Mouse (Mus musculus) small intestine, adult 2 months (tissue): ENCODE results near the gene Nppc. TPM values are rescaled to one million over a fixed set of nuclear protein-coding genes. Genes with fewer than 3 reads are reported as not detected.

Experiments used
- H3K27ac ChIP-seq: fragments of 200-500 bp; 2 replicates; pipeline ENCODE4 v1.5.1; 2012; ENCODE audit warnings: low read depth, low read length, control low read depth, inconsistent platforms; ENCODE audit not compliant: insufficient read depth
- H3K27me3 ChIP-seq: fragments of 200-500 bp; 2 replicates; pipeline ENCODE4 v1.6.1; 2012; ENCODE audit warnings: mild to moderate bottlenecking, moderate library complexity, low read length, inconsistent platforms; ENCODE audit not compliant: control insufficient read depth, insufficient read depth
- H3K36me3 ChIP-seq: fragments of 200-500 bp; 2 replicates; pipeline ENCODE4 v1.6.1; 2012; ENCODE audit warnings: mild to moderate bottlenecking, low read length, control low read depth, inconsistent platforms; ENCODE audit not compliant: control insufficient read depth, insufficient read depth
- H3K4me1 ChIP-seq: fragments of 200-500 bp; 2 replicates; pipeline ENCODE4 v1.6.1; 2012; ENCODE audit warnings: low read length, inconsistent platforms, mixed read lengths; ENCODE audit not compliant: control insufficient read depth, insufficient read depth, insufficient read length
- H3K4me3 ChIP-seq: fragments of 200-500 bp; 2 replicates; pipeline ENCODE4 v1.5.1; 2012; ENCODE audit warnings: low read depth, mild to moderate bottlenecking, control low read depth, inconsistent platforms, low read length, moderate library complexity
- CTCF ChIP-seq: fragments of 200-500 bp; IDR thresholded peaks from 2 replicates; pipeline ENCODE4 v1.5.1; 2012; ENCODE audit warnings: low read depth, mild to moderate bottlenecking, control low read depth, inconsistent platforms, low read length, moderate library complexity, mixed read lengths; ENCODE audit not compliant: insufficient replicate concordance, insufficient read length; ENCODE audit errors: extremely low read depth
- POLR2A ChIP-seq: fragments of 200-500 bp; IDR thresholded peaks from 2 replicates; pipeline ENCODE4 v1.6.1; 2012; ENCODE audit warnings: low read depth, mild to moderate bottlenecking, control low read depth, inconsistent platforms, low read length, moderate library complexity
- WGBS: fragments of 180-500 bp; shearing (Covaris S2); methylation state at CpG from one replicate; pipeline ENCODE4 v1.1.7; 2018; 5-methylcytosine and 5-hydroxymethylcytosine counted together
- polyA plus RNA-seq: library from polyadenylated mRNA; depleted of rRNA; stranded (reverse); fragments of >200 nt; gene quantifications from 2 replicates; pipeline ENCODE4 v1.2.3, GENCODE M21; 2012; rRNA removed

Nppc gene
- 0.18 TPM in 1 of 2 replicates, not detected in the other for polyA plus RNA-seq

- Histone ChIP-seq H3K27ac (no peak within 1 kb of the TSS), H3K4me1 (peaks cover 8% of the 10 kb centered on the region), H3K36me3 (no peaks in the 10 kb centered on the region), H3K4me3 (peak within 1 kb of the TSS; percentile 62), H3K27me3 (peaks cover 17% of the 10 kb centered on the region)
- TF ChIP-seq CTCF (no peak), POLR2A (no peak)
- WGBS = 4% methylated on average over 58 of the region's 59 CpGs
Measured at GRCm38 (mm10) chr1:86670279-86671038, at the start of gene Nppc. Gene Nppc (minus strand): TSS chr1:86670571.

- Histone ChIP-seq H3K27ac (no peak overlapping the region), H3K27me3 (no peaks in the 10 kb centered on the region), H3K36me3 (no peaks in the 10 kb centered on the region), H3K4me3 (no peak overlapping the region), H3K4me1 (0 out of 2 replicates have a peak, but pooled peaks cover 1% of the 10 kb centered on the region)
- TF ChIP-seq POLR2A (no peak), CTCF (no peak)
- WGBS = 74% methylated on average over 4 of the region's 4 CpGs
Measured at GRCm38 (mm10) chr1:86719391-86719790, 49.0 kb upstream of the Nppc start.

- Histone ChIP-seq H3K4me1 (peaks cover 4% of the 10 kb centered on the region; the same call in 1 of the 2 replicates), H3K4me3 (no peak overlapping the region), H3K27ac (no peak overlapping the region), H3K27me3 (no peaks in the 10 kb centered on the region), H3K36me3 (no peaks in the 10 kb centered on the region)
- TF ChIP-seq CTCF = no peak
- TF ChIP-seq POLR2A = no peak
- 86% methylated on average over 1 of the region's 1 CpGs for WGBS
Measured at GRCm38 (mm10) chr1:86718190-86718589, 47.8 kb upstream of the Nppc start.

GRCm38 (mm10) chr1:86713054-86713453, 42.7 kb upstream of the Nppc start:
- no peak overlapping the region for H3K4me3 ChIP-seq
- peak overlapping the region; percentile 54 for H3K27ac ChIP-seq
- no peak for TF ChIP-seq CTCF
- TF ChIP-seq POLR2A = no peak

GRCm38 (mm10) chr1:86712045-86712444, 41.7 kb upstream of the Nppc start:
- peaks cover 9% of the 10 kb centered on the region; the same call in 1 of the 2 replicates for H3K4me1 ChIP-seq
- no peak overlapping the region for H3K27ac ChIP-seq
- no peak overlapping the region for H3K4me3 ChIP-seq
- H3K27me3 ChIP-seq = no peaks in the 10 kb centered on the region
- no peaks in the 10 kb centered on the region for H3K36me3 ChIP-seq
- WGBS = 89% methylated on average over 2 of the region's 2 CpGs
- TF ChIP-seq CTCF (no peak), POLR2A (no peak)

More at GRCm38 (mm10) chr1:86713054-86713453, 42.7 kb upstream of the Nppc start:
- Histone ChIP-seq H3K36me3 (no peaks in the 10 kb centered on the region), H3K4me1 (peaks cover 9% of the 10 kb centered on the region; the same call in 1 of the 2 replicates), H3K27me3 (no peaks in the 10 kb centered on the region)
- 63% methylated on average over 4 of the region's 4 CpGs for WGBS

GRCm38 (mm10) chr1:86709546-86709945, 39.2 kb upstream of the Nppc start:
- Histone ChIP-seq H3K4me3 (no peak overlapping the region), H3K27me3 (no peaks in the 10 kb centered on the region), H3K27ac (no peak overlapping the region), H3K4me1 (peaks cover 9% of the 10 kb centered on the region; the same call in 1 of the 2 replicates), H3K36me3 (no peaks in the 10 kb centered on the region)
- no peak for TF ChIP-seq CTCF
- TF ChIP-seq POLR2A = no peak
- 80% methylated on average over 4 of the region's 4 CpGs for WGBS

GRCm38 (mm10) chr1:86705461-86705860, 35.1 kb upstream of the Nppc start:
- H3K36me3 ChIP-seq = no peaks in the 10 kb centered on the region
- TF ChIP-seq CTCF (no peak), POLR2A (no peak)
- no peak overlapping the region for H3K27ac ChIP-seq
- WGBS = 90% methylated on average over 3 of the region's 3 CpGs
- no peak overlapping the region for H3K4me3 ChIP-seq
- H3K27me3 ChIP-seq = no peaks in the 10 kb centered on the region
- H3K4me1 ChIP-seq = no peaks in the 10 kb centered on the region; the same call in 1 of the 2 replicates
